Mouse (Mus musculus): ENCODE results near the gene Gm45021. TPM values are rescaled to one million over a fixed set of nuclear protein-coding genes. Genes with fewer than 3 reads are reported as not detected.

The Gm45021 gene
- polyA plus RNA-seq, 1 experiment from 2014 or later = not detected

- under 1% methylated on average over 39 of the region's 39 CpGs for WGBS
- Histone ChIP-seq H3K4me2 (replicated peaks) (peak within 1 kb of the TSS; percentile 79), H3K9me3 (0 out of 2 replicates have a peak, but pooled peaks cover 3% of the 10 kb centered on the region), H3K27ac (peak within 1 kb of the TSS; percentile 93), H3K27me3 (no peaks in the 10 kb centered on the region), H3K9ac (peak within 1 kb of the TSS; percentile 71), H3K36me3 (peaks cover 7% of the 10 kb centered on the region; the same call in 1 of the 2 replicates), H3K4me3 (peak within 1 kb of the TSS; percentile 55), H3K4me1 (peaks cover 15% of the 10 kb centered on the region)
- ATAC-seq (ENCODE audit: low FRiP score, low read depth) = peak; percentile 92
Measured at GRCm38 (mm10) chr6:48554280-48555103, 34.9 kb upstream of the Gm45021 start, which contains the start of gene Lrrc61. Gene Lrrc61, plus strand, starts transcription at chr6:48554796.

DNA sequence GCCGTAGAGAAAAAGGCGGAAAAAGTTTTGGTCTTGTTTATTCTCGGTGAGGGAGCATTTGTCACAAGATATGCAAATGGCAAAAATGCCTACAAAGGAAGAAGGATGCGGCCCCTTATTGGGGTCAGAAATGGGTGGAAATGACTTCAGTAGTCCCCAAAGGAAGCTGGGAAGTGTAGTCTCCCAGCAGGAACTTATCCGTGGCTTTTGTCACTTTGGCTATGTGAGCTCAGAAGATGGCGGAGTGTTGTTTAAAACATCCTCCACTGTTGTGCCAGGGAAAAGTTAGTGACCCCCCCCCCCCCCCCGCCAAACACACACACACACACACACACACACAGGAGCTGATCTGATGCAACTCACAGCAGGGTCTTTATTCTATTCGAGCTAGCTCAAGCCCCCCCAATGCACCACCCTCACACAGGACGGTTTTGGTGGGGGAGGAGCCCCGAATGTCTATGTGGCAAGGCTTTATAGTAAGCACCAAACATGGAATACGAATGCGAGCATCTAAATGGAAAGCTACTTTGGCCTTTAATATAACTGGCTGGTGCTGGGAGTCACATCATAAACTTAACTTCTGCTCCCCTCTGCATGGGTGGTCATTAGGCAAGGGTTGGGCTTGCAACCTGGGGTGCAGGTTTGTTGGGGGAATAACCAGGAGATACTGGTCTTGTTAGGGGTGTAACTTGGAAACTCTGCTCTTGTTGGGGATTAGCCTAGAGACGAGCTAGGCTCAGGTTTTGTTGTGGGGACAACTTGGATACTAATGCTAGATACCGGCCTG lies 34.1 kb upstream of the Gm45021 start:
- no peaks in the 10 kb centered on the region for H3K27me3 ChIP-seq
- H3K9ac ChIP-seq = peak overlapping the region; percentile 71
- peak overlapping the region; percentile 55 for H3K4me3 ChIP-seq
- 31% methylated on average over 14 of the region's 14 CpGs for WGBS
- peak; percentile 84 for ATAC-seq (ENCODE audit: low FRiP score, low read depth)
- peaks cover 8% of the 10 kb centered on the region; the same call in 1 of the 2 replicates for H3K36me3 ChIP-seq
- H3K27ac ChIP-seq = peak overlapping the region; percentile 93
- H3K9me3 ChIP-seq = 0 out of 2 replicates have a peak, but pooled peaks cover 3% of the 10 kb centered on the region
- peak overlapping the region; percentile 79 for H3K4me2 ChIP-seq (replicated peaks)
- peaks cover 15% of the 10 kb centered on the region for H3K4me1 ChIP-seq

- peaks cover 15% of the 10 kb centered on the region for H3K4me1 ChIP-seq
- peak overlapping the region; percentile 93; the same call in 1 of the 2 replicates for H3K27ac ChIP-seq
- ATAC-seq (ENCODE audit: low FRiP score, low read depth) = no peak
Measured at GRCm38 (mm10) chr6:48555956-48556355, 33.5 kb upstream of the Gm45021 start.

DNA sequence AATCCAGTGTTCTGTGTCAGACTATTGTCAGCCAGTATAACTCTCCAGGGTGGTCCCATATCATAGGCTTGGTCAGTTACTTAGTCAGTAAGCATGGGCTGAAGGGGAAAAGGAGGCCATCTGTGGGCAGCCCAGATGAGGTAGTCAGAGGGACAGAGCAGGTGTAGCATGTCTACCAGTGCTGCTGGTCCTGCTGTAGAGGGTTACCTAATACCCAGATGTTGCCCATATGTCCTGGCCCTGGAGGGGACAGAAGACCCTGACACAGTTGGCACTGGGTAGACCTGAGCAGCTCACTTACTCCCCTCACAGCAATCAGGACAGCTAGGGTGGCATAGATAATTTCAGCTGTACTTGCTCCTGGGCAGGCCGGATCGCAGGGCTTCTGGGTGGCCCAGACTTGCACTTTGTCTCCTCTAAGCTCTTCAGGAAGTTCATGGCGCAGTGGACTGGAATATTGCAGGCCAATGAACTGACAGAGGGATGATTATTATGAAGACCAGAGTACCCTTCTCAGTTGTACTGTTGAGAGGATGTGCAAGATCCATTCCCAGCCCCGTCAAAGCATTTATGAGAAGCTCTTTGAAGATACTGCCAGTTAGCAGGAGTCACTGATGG lies 23.6 kb upstream of the Gm45021 start:
- H3K9ac ChIP-seq = no peak overlapping the region
- peaks cover 4% of the 10 kb centered on the region; the same call in 1 of the 2 replicates for H3K9me3 ChIP-seq
- H3K27me3 ChIP-seq = no peaks in the 10 kb centered on the region
- no peak overlapping the region for H3K4me2 ChIP-seq (replicated peaks)
- H3K27ac ChIP-seq = 0 out of 2 replicates have a peak overlapping the region, but pooled peaks have one; percentile 22
- 80% methylated on average over 4 of the region's 4 CpGs for WGBS
- peaks cover 24% of the 10 kb centered on the region for H3K4me1 ChIP-seq
- peaks cover 38% of the 10 kb centered on the region for H3K36me3 ChIP-seq
- no peak overlapping the region for H3K4me3 ChIP-seq
- ATAC-seq (ENCODE audit: low FRiP score, low read depth) = no peak

More at GRCm38 (mm10) chr6:48555956-48556355, 33.5 kb upstream of the Gm45021 start:
- WGBS = 84% methylated on average over 3 of the region's 3 CpGs
- Histone ChIP-seq H3K9ac (no peak overlapping the region), H3K36me3 (peaks cover 11% of the 10 kb centered on the region; the same call in 1 of the 2 replicates), H3K27me3 (no peaks in the 10 kb centered on the region), H3K4me3 (no peak overlapping the region), H3K4me2 (replicated peaks) (peak overlapping the region; percentile 79), H3K9me3 (0 out of 2 replicates have a peak, but pooled peaks cover 3% of the 10 kb centered on the region)

DNA sequence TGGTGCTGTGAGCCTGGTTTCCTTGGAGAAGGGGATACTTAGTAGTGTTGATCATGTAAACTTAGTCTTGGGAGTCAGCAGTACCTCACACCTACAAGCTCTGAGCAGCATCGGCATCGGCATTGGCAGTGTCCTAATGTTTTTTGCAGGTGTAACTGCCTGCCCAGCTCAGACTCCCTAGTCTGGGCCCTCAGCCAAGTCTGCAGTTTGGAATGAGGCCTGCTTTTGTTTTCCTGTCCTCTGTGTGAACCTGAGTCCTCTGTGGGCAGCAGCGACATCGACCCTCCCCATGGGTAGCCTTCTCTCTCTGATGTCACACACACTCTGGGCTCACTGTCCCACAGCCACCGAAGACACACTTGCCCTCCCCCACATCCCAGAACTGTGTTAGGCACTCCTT lies 23.1 kb upstream of the Gm45021 start:
- ATAC-seq (ENCODE audit: low FRiP score, low read depth) = peak; percentile 78
- H3K9ac ChIP-seq = no peak overlapping the region; the same call in 1 of the 2 replicates
- H3K27me3 ChIP-seq = no peaks in the 10 kb centered on the region
- no peak overlapping the region for H3K4me3 ChIP-seq
- H3K4me2 ChIP-seq (replicated peaks) = no peak overlapping the region
- WGBS = 35% methylated on average over 5 of the region's 5 CpGs
- H3K27ac ChIP-seq = 0 out of 2 replicates have a peak overlapping the region, but pooled peaks have one; percentile 22
- peaks cover 24% of the 10 kb centered on the region for H3K4me1 ChIP-seq
- H3K9me3 ChIP-seq = peaks cover 4% of the 10 kb centered on the region; the same call in 1 of the 2 replicates
- peaks cover 38% of the 10 kb centered on the region for H3K36me3 ChIP-seq

DNA sequence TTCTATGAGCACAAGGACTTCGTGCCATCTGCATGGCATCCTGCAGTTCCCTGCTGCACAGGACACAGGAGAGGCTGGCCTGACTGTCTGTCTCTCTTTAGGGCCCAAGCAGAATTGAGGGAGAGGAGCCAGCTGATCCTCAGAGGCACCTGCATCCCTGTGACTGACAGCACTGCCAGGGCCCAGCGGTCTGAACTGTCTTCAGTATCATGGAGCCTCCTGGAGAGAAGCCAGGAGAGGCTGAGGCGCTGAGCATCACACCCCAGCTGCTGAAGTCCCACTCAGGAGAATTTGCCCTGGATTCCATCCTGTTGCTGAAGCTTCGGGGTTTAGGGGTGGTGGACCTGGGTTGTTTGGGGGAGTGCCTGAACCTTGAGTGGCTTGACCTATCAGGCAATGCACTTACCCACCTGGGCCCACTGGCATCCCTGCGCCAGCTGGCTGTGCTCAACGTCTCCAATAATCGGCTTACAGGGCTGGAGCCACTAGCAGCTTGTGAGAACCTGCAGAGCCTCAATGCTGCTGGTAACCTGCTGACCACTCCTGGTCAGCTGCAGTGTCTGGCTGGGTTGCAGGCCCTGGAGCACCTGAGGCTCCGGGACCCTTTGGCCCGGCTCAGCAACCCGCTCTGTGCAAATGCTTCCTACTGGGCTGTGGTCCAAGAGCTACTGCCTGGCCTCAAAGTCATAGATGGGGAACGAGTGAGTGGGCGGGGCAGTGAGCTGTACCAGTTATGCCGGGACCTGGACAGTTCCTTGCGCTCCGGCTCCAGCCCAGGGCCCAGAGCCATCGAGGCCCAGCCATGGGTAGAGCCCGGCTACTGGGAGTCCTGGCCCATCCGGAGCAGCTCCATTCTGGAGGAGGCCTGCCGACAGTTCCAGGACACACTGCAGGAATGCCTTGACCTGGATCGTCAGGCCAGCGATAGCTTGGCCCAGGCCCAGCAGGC lies 21.1 kb upstream of the Gm45021 start:
- H3K36me3 ChIP-seq = peaks cover 38% of the 10 kb centered on the region
- peaks cover 38% of the 10 kb centered on the region for H3K4me1 ChIP-seq
- no peak for ATAC-seq (ENCODE audit: low FRiP score, low read depth)
- H3K4me3 ChIP-seq = no peak overlapping the region
- H3K27ac ChIP-seq = no peak overlapping the region
- H3K4me2 ChIP-seq (replicated peaks) = no peak overlapping the region
- H3K27me3 ChIP-seq = no peaks in the 10 kb centered on the region
- 81% methylated on average over 21 of the region's 21 CpGs for WGBS
- peaks cover 4% of the 10 kb centered on the region; the same call in 1 of the 2 replicates for H3K9me3 ChIP-seq
- H3K9ac ChIP-seq = no peak overlapping the region

GRCm38 (mm10) chr6:48569065-48569807 lies 20.2 kb upstream of the Gm45021 start:
- no peak overlapping the region for H3K9ac ChIP-seq
- ATAC-seq (ENCODE audit: low FRiP score, low read depth) = no peak
- H3K27me3 ChIP-seq = no peaks in the 10 kb centered on the region
- WGBS = 90% methylated on average over 7 of the region's 8 CpGs
- H3K4me3 ChIP-seq = no peak overlapping the region
- H3K4me1 ChIP-seq = peaks cover 39% of the 10 kb centered on the region
- H3K9me3 ChIP-seq = peaks cover 4% of the 10 kb centered on the region; the same call in 1 of the 2 replicates
- H3K27ac ChIP-seq = no peak overlapping the region
- peaks cover 30% of the 10 kb centered on the region for H3K36me3 ChIP-seq
- H3K4me2 ChIP-seq (replicated peaks) = no peak overlapping the region

- H3K36me3 ChIP-seq = peaks cover 21% of the 10 kb centered on the region
- no peak overlapping the region for H3K9ac ChIP-seq
- no peaks in the 10 kb centered on the region for H3K27me3 ChIP-seq
- H3K4me1 ChIP-seq = peaks cover 25% of the 10 kb centered on the region
- no peak for ATAC-seq (ENCODE audit: low FRiP score, low read depth)
- peak overlapping the region; percentile 16; the same call in 1 of the 2 replicates for H3K4me2 ChIP-seq (replicated peaks)
- H3K9me3 ChIP-seq = peaks cover 4% of the 10 kb centered on the region; the same call in 1 of the 2 replicates
- H3K4me3 ChIP-seq = no peak overlapping the region
- peak overlapping the region; percentile 44; the same call in 1 of the 2 replicates for H3K27ac ChIP-seq
- 91% methylated on average over 5 of the region's 5 CpGs for WGBS
Measured at GRCm38 (mm10) chr6:48572014-48572413, 17.4 kb upstream of the Gm45021 start.

GRCm38 (mm10) chr6:48572572-48573061 lies 16.8 kb upstream of the Gm45021 start, which contains the start of gene Rarres2:
Gene Rarres2, minus strand, starts transcription at chr6:48572789.
- Histone ChIP-seq H3K4me3 (peak within 1 kb of the TSS; percentile 3; the same call in 1 of the 2 replicates), H3K9ac (no peak within 1 kb of the TSS), H3K4me2 (replicated peaks) (peak within 1 kb of the TSS; percentile 16; the same call in 1 of the 2 replicates), H3K9me3 (peaks cover 4% of the 10 kb centered on the region; the same call in 1 of the 2 replicates), H3K27me3 (no peaks in the 10 kb centered on the region), H3K4me1 (peaks cover 25% of the 10 kb centered on the region), H3K27ac (peak within 1 kb of the TSS; percentile 44; the same call in 1 of the 2 replicates), H3K36me3 (peaks cover 21% of the 10 kb centered on the region)
- 17% methylated on average over 6 of the region's 6 CpGs for WGBS
- ATAC-seq (ENCODE audit: low FRiP score, low read depth) = 0 out of 2 replicates have a peak, but pooled peaks have one; percentile 64

- Histone ChIP-seq H3K4me3 (no peak overlapping the region), H3K27ac (0 out of 2 replicates have a peak overlapping the region, but pooled peaks have one; percentile 28), H3K36me3 (peaks cover 17% of the 10 kb centered on the region), H3K4me1 (peaks cover 20% of the 10 kb centered on the region), H3K27me3 (no peaks in the 10 kb centered on the region), H3K9ac (no peak overlapping the region), H3K4me2 (replicated peaks) (no peak overlapping the region), H3K9me3 (peaks cover 4% of the 10 kb centered on the region; the same call in 1 of the 2 replicates)
- ATAC-seq (ENCODE audit: low FRiP score, low read depth) = no peak
- WGBS = 18% methylated on average over 10 of the region's 10 CpGs
Measured at GRCm38 (mm10) chr6:48573280-48573679, 16.1 kb upstream of the Gm45021 start.
